Mouse (Mus musculus) ZHBTc4 (cell line): Measurements from ENCODE around the gene Map3k5.
A peak's percentile ranks its signal among the peaks of the same experiment; 100 is the strongest.
"Not testable (repeated sequence)": the region's sequence is repeated elsewhere in the genome, so short reads cannot be mapped to it uniquely, and the experiment has no call there.

ENCODE experiments used
- DNase-seq: peaks from one replicate; pipeline ENCODE4 v3.0.0-alpha.2; 2011; ENCODE audit warnings: low read depth, low spot score

The Map3k5 gene

GRCm38 (mm10) chr10:19934384-19935294 lies at the start of gene Map3k5:
TSS of gene Map3k5 (plus strand) at chr10:19934472.
- peak; percentile 85 for DNase-seq

DNA sequence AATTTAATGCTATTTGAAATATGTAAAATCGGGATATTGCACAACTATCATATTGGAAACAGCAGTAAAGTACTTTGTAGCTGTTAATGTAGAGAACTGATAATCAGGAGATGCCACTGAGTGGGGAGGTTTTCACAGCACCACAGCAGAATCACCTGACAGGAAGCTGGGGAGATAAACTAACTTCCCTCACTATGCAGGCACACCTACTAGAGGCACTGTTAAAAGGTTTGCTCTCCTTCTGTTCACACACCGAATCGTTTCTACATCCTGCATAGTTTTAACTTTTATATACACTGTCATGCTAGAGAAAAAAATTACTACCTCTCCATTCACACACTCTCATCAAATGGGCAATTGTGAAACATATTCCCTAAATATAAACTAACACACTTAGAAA lies 48.0 kb upstream of the Map3k5 start:
- no peak for DNase-seq

- no peak for DNase-seq
Observed at GRCm38 (mm10) chr10:19889908-19890307, 44.4 kb upstream of the Map3k5 start.

- peak; percentile 35 for DNase-seq
Observed at GRCm38 (mm10) chr10:19891686-19892085, 42.6 kb upstream of the Map3k5 start.

GRCm38 (mm10) chr10:19893146-19893545 lies 41.1 kb upstream of the Map3k5 start:
- no peak for DNase-seq

GRCm38 (mm10) chr10:19893976-19894375 lies 40.3 kb upstream of the Map3k5 start:
- DNase-seq = peak; percentile 65

GRCm38 (mm10) chr10:19900191-19900590 lies 34.1 kb upstream of the Map3k5 start:
- peak; percentile 22 for DNase-seq

- DNase-seq = no peak
Observed at GRCm38 (mm10) chr10:19901992-19902391, 32.3 kb upstream of the Map3k5 start.

DNA sequence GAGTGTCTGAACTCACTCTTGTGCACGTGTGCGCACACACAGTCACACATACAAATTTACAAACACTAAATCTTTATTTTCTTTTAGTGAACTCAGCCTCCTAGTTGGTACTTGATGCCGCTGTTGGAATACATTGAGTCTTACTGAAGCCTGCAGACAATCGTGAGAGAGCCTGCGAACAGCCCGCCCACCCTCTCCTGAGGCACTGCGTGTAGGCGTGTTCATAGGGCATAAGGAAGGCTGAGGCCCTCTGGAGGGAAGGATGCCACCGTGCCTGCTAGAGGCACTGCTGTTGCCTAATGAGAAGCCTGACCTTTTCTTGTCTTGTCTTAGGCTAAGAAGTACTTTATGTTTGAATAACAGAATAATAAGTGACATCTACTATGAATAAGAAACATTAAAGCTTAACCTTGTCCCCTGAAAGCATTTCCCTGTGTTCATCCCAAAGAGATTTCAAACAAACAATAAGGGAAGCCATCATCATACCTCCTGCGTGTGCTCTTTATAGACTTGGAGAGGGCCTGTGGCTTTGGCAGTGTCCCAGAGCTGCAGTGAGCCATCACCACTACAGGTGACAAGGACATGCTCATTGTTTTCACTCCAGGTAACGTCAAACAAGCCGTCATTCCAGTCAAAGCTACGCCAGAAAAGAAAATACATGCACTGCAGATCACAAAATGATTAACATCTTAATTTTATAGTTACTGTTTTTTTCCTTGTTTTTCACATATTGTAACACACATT lies 30.0 kb upstream of the Map3k5 start:
- peak; percentile 59 for DNase-seq

GRCm38 (mm10) chr10:19907246-19907804 lies 26.9 kb upstream of the Map3k5 start, which contains the start of gene Pex7:
TSS of gene Pex7 (minus strand) at chr10:19907689.
- peak; percentile 96 for DNase-seq

- no peak for DNase-seq
Observed at GRCm38 (mm10) chr10:19908076-19908475, 26.2 kb upstream of the Map3k5 start.

DNA sequence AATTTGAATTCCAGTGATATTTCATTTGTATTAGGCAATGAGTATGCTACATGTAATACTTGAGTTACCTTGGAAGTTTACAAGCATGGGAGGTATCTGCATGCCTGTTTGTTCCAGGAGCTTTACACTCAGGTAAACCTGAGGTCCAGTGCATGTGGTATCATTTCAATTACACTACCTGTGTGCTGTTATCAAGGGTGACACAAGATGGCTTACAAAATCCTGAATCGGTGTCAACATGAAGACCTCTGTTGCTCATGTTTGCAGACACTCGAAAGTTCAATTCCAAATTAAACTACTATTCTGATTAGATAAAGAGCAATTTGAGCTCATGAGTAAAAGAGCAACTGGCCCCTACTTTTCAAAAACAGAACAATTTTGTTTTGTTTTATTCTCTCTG lies 23.8 kb upstream of the Map3k5 start:
- DNase-seq = no peak

DNA sequence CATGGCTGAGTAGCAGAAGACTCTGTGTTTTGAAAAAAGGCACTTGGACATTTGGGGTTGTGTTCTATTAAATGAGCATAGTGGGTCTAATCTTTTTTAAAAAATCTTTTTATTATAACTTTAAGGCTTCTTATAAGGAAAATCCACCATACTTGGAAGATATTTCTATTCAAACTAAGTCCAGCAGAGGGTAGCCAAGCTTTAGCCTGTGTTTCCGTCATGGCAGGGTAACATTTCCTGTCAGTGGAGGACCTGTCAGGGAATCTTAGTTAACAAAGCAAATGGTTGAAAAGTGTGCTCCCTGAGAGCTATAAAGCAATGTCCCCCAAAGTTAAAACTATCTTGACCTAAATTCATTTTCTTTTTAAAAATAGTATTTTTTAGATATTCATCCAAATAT lies 22.7 kb upstream of the Map3k5 start:
- DNase-seq = no peak

DNA sequence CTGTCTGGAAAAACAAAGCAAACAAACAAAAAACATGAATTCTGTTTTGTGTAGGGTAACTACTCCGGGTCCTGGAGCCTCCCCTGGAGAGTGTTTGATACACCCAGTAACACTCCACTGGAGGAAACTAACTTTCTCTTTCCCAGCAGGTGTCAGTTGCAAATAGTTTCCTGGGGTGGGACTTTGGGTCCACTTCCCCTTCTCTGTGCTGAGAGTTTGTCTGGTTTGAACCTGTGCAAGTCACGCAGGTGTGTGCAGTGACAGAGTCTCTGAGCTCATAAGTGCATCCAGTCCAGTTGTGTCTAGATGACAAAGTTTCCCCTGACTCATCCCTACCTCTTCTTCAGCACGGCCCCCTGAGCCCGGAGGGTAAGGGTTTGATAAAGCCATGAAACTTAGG lies 20.5 kb upstream of the Map3k5 start:
- DNase-seq = peak; percentile 71

DNA sequence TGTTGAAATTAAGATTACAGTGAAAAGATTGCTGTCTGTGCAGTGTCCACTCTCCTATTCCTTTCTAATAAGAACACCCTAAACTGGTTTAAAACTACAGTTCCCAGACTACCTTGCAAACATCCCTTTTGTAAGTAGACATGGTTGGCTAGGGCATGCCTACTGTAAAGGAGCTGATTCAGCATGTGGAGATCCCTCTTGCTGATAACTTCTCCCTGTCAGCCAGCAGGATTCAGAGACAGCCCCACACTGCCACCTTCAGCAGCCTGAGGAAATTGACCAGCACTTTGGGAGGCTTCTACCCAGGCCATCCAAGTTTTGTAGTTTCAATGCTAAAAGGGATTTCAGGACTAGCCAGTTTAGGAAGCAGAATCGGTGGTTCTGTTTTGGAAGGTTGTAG lies 19.0 kb upstream of the Map3k5 start:
- DNase-seq = peak; percentile 88

DNA sequence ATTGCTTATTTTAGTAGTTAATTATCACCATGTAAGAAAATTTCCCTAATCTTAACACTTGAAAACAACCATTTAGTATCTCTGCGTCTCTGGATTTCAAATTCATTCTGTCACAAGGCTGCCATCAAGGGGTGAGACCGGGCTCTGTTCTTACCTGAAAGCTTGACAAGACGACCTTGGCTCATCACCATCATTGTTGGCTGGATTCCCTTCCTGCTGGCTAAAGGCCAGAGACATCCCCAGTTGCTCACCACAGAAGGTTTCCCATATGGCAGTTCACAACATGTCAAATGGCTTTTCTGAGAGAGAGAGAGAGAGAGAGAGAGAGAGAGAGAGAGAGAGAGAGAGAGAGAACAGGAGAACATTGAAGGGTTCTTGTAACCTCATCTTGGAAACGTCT lies 11.9 kb upstream of the Map3k5 start:
- no peak for DNase-seq

DNA sequence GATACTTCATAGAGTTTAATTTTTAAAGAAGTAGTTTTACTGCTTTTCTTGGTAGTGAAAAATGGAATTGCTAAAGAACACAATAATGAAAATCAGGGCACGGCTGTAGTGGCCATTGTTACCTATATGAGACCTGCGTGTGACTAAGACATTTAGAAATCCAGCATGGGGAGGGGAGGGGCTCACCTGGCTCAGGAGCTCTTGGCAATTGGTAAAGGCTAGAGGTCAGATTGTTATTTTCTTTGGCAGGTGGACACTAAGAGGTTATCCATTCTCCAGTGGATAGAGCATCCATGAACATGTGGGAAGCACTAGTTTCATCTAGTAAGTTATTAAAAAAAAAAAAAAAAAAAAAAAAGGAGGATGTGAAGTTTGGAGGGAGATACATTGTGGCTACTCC lies 10.0 kb upstream of the Map3k5 start:
- DNase-seq = no peak

- not testable (repeated sequence) for DNase-seq
Observed at GRCm38 (mm10) chr10:19926391-19926897, 7.8 kb upstream of the Map3k5 start.

DNA sequence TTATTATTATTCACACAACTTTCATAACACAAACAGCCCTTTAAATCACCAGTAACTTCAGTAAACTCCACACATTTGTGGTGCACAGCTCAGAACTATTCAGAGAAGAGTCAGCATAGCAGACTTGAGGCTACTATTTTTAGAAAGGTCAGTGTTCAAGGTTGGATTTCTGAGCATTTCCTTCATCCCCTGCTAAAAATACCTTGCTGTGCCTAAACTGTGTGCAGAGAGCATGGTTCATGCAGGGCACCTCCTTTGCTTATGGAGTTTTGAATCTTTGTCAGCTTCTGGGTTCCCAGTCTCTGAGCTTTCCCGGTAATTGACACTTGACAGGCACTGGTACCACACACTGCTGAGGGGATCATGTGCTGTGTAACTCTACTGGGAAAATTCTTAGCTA lies 6.1 kb upstream of the Map3k5 start:
- no peak for DNase-seq

- no peak for DNase-seq
Observed at GRCm38 (mm10) chr10:19932986-19933385, 1.3 kb upstream of the Map3k5 start.

DNA sequence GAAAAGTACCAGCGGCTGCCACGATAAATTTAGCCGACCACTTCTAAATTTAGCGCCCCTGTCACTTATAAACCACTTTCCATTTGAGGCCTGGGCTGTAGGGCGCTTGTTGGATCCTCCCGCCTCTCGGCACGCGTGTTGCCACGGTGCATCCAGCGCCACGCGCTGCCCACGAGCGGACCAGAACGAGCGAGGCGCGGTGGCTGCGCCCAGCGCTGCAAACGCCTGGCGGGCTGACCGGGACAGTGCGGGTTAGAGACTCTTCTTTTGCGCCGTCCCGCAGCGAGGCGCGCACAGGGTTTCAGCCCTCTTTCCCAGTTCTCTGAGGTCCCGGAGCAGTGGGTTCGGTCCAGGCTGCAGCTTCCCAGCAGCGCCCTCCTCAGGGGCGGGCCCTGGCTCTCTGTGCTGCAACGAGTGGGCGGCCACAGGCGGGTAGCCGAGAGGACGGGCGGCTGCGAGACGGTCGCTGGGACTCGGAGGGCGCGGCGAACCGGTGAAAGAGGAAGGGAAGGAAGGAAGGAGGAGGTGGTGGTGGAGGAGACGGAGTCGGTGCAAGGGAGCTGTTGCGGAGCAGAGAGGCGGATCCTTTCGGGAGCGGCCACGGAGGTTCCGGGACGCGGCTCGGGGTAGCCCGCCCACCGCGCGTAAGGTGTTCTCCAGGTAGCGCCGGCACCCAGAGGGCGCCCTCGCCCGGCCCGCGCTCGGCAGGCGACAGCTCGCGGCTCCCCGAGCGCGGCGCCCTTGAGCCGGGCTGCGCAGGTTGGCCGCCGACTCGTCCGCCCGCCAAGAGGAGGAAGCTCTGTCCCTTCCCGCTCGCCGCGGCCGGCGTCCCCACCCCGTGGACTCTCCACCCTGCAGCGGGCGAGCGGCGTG lies 525 bp upstream of the Map3k5 start:
- peak; percentile 88 for DNase-seq
